Mouse (Mus musculus) liver, embryonic 13.5 days (tissue): ENCODE results near the gene Hrh2. TPM values are rescaled to one million over a fixed set of nuclear protein-coding genes. Genes with fewer than 3 reads are reported as not detected.

Experiments used
- ATAC-seq: fragments of 200-750 bp; cut with Nextera tagmentation; 2 replicates; pipeline ENCODE4 v1.8.0; 2017; ENCODE audit warnings: low read depth, mild to moderate bottlenecking, moderate number of reproducible peaks, moderate library complexity
- DNase-seq: peaks from one replicate; pipeline ENCODE4 v3.0.0; 2022
- H3K27ac ChIP-seq: fragments of 300-500 bp; sonication (generic); 2 replicates; pipeline ENCODE4 v1.5.1; 2015; ENCODE audit warnings: moderate library complexity, mild to moderate bottlenecking, inconsistent platforms
- H3K27me3 ChIP-seq: fragments of 300-500 bp; sonication (generic); 2 replicates; pipeline ENCODE4 v1.6.1; 2015; ENCODE audit warnings: mild to moderate bottlenecking, inconsistent platforms
- H3K36me3 ChIP-seq: fragments of 300-500 bp; sonication (generic); 2 replicates; pipeline ENCODE4 v1.6.1; 2015; ENCODE audit warnings: mild to moderate bottlenecking, inconsistent platforms
- H3K4me1 ChIP-seq: fragments of 300-500 bp; sonication (generic); replicated peaks from 2 replicates; pipeline ENCODE4 v1.6.1; 2015; ENCODE audit warnings: inconsistent platforms
- H3K4me2 ChIP-seq: fragments of 300-500 bp; sonication (generic); 2 replicates; pipeline ENCODE4 v1.6.1; 2015; ENCODE audit warnings: inconsistent platforms, mild to moderate bottlenecking, moderate library complexity
- H3K4me3 ChIP-seq: fragments of 300-500 bp; sonication (generic); replicated peaks from 2 replicates; pipeline ENCODE4 v1.5.1; 2015; ENCODE audit warnings: mild to moderate bottlenecking, inconsistent platforms
- H3K9ac ChIP-seq: fragments of 300-500 bp; sonication (generic); 2 replicates; pipeline ENCODE4 v1.6.1; 2015; ENCODE audit warnings: mild to moderate bottlenecking, inconsistent platforms
- H3K9me3 ChIP-seq: fragments of 300-500 bp; sonication (generic); replicated peaks from 2 replicates; pipeline ENCODE4 v1.6.1; 2016; ENCODE audit warnings: inconsistent platforms
- WGBS: fragments of 180-500 bp; shearing (Covaris S2); methylation state at CpG from one replicate; pipeline ENCODE4 v1.1.7; 2015; ENCODE audit not compliant: insufficient replicate concordance; 5-methylcytosine and 5-hydroxymethylcytosine counted together
- polyA plus RNA-seq: library from polyadenylated mRNA; unstranded; fragments of >200 nt; fragmentation: Nextera tagmentation; extraction: Ambion mirVana; gene quantifications from 2 replicates; pipeline ENCODE4 v1.2.1, GENCODE M21; 2015

The Hrh2 gene
- polyA plus RNA-seq, 1 experiment from 2014 or later, result 0.07 TPM

GRCm38 (mm10) chr13:54199000-54199399 lies 7.1 kb downstream of the Hrh2 start:
- Histone ChIP-seq H3K27me3 (no peaks in the 10 kb centered on the region), H3K4me2 (no peak overlapping the region), H3K9me3 (no peaks in the 10 kb centered on the region), H3K9ac (no peak overlapping the region), H3K27ac (no peak overlapping the region), H3K4me3 (no peak overlapping the region), H3K4me1 (no peaks in the 10 kb centered on the region), H3K36me3 (no peaks in the 10 kb centered on the region)
- ATAC-seq (no peak), DNase-seq (no peak)
- 68% methylated on average over 9 of the region's 9 CpGs for WGBS

GRCm38 (mm10) chr13:54202458-54202857 lies 10.5 kb downstream of the Hrh2 start:
- no peak for DNase-seq
- no peak overlapping the region for H3K4me3 ChIP-seq
- no peak overlapping the region for H3K9ac ChIP-seq
- H3K36me3 ChIP-seq, result no peaks in the 10 kb centered on the region
- 72% methylated on average over 8 of the region's 8 CpGs for WGBS
- no peaks in the 10 kb centered on the region for H3K4me1 ChIP-seq
- no peak overlapping the region for H3K4me2 ChIP-seq
- H3K27ac ChIP-seq, result no peak overlapping the region
- H3K27me3 ChIP-seq, result no peaks in the 10 kb centered on the region
- H3K9me3 ChIP-seq, result no peaks in the 10 kb centered on the region
- no peak for ATAC-seq

- WGBS, result 57% methylated on average over 2 of the region's 2 CpGs
- ATAC-seq (no peak), DNase-seq (no peak)
- Histone ChIP-seq H3K9ac (no peak overlapping the region), H3K4me3 (no peak overlapping the region), H3K9me3 (no peaks in the 10 kb centered on the region), H3K27ac (no peak overlapping the region), H3K4me2 (no peak overlapping the region), H3K36me3 (no peaks in the 10 kb centered on the region), H3K27me3 (no peaks in the 10 kb centered on the region), H3K4me1 (no peaks in the 10 kb centered on the region)
Measured at GRCm38 (mm10) chr13:54203419-54203818, 11.5 kb downstream of the Hrh2 start.

- Histone ChIP-seq H3K27me3 (no peaks in the 10 kb centered on the region), H3K9me3 (no peaks in the 10 kb centered on the region), H3K36me3 (no peaks in the 10 kb centered on the region), H3K27ac (no peak overlapping the region), H3K4me1 (no peaks in the 10 kb centered on the region), H3K9ac (no peak overlapping the region), H3K4me3 (no peak overlapping the region), H3K4me2 (no peak overlapping the region)
- ATAC-seq, result no peak
- no peak for DNase-seq
- 16% methylated on average over 7 of the region's 7 CpGs for WGBS
Measured at GRCm38 (mm10) chr13:54205195-54205594, 13.3 kb downstream of the Hrh2 start.

- no peak overlapping the region for H3K4me2 ChIP-seq
- no peaks in the 10 kb centered on the region for H3K27me3 ChIP-seq
- no peaks in the 10 kb centered on the region for H3K9me3 ChIP-seq
- H3K4me3 ChIP-seq, result no peak overlapping the region
- DNase-seq, result no peak
- no peak overlapping the region for H3K27ac ChIP-seq
- no peaks in the 10 kb centered on the region for H3K36me3 ChIP-seq
- 61% methylated on average over 9 of the region's 9 CpGs for WGBS
- no peak for ATAC-seq
- no peak overlapping the region for H3K9ac ChIP-seq
- H3K4me1 ChIP-seq, result no peaks in the 10 kb centered on the region
Measured at GRCm38 (mm10) chr13:54206140-54206753, 14.3 kb downstream of the Hrh2 start.

- DNase-seq (no peak), ATAC-seq (no peak)
- no peaks in the 10 kb centered on the region for H3K36me3 ChIP-seq
- no peak overlapping the region for H3K27ac ChIP-seq
- H3K9me3 ChIP-seq, result no peaks in the 10 kb centered on the region
- H3K9ac ChIP-seq, result no peak overlapping the region
- H3K4me2 ChIP-seq, result no peak overlapping the region
- 33% methylated on average over 8 of the region's 8 CpGs for WGBS
- no peaks in the 10 kb centered on the region for H3K4me1 ChIP-seq
- no peaks in the 10 kb centered on the region for H3K27me3 ChIP-seq
- H3K4me3 ChIP-seq, result no peak overlapping the region
Measured at GRCm38 (mm10) chr13:54209476-54210253, 17.7 kb downstream of the Hrh2 start.

GRCm38 (mm10) chr13:54211528-54212488 lies 19.9 kb downstream of the Hrh2 start:
- H3K4me3 ChIP-seq, result no peak overlapping the region
- no peaks in the 10 kb centered on the region for H3K9me3 ChIP-seq
- DNase-seq (no peak), ATAC-seq (no peak)
- no peak overlapping the region for H3K9ac ChIP-seq
- 45% methylated on average over 10 of the region's 10 CpGs for WGBS
- H3K27ac ChIP-seq, result no peak overlapping the region
- H3K36me3 ChIP-seq, result no peaks in the 10 kb centered on the region
- no peak overlapping the region for H3K4me2 ChIP-seq
- H3K27me3 ChIP-seq, result no peaks in the 10 kb centered on the region
- no peaks in the 10 kb centered on the region for H3K4me1 ChIP-seq

GRCm38 (mm10) chr13:54212516-54212915 lies 20.6 kb downstream of the Hrh2 start:
- DNase-seq (no peak), ATAC-seq (no peak)
- no peaks in the 10 kb centered on the region for H3K36me3 ChIP-seq
- no peaks in the 10 kb centered on the region for H3K9me3 ChIP-seq
- no peak overlapping the region for H3K9ac ChIP-seq
- H3K4me2 ChIP-seq, result no peak overlapping the region
- H3K4me1 ChIP-seq, result no peaks in the 10 kb centered on the region
- 50% methylated on average over 5 of the region's 5 CpGs for WGBS
- no peaks in the 10 kb centered on the region for H3K27me3 ChIP-seq
- H3K27ac ChIP-seq, result no peak overlapping the region
- H3K4me3 ChIP-seq, result no peak overlapping the region

GRCm38 (mm10) chr13:54215266-54215665 lies 23.3 kb downstream of the Hrh2 start:
- Histone ChIP-seq H3K9ac (no peak overlapping the region), H3K4me2 (no peak overlapping the region), H3K4me3 (no peak overlapping the region), H3K9me3 (no peaks in the 10 kb centered on the region), H3K36me3 (no peaks in the 10 kb centered on the region), H3K27ac (no peak overlapping the region), H3K27me3 (no peaks in the 10 kb centered on the region), H3K4me1 (no peaks in the 10 kb centered on the region)
- DNase-seq (no peak), ATAC-seq (no peak)
- 55% methylated on average over 5 of the region's 5 CpGs for WGBS

- H3K4me3 ChIP-seq, result no peak overlapping the region
- no peak for ATAC-seq
- no peak overlapping the region for H3K9ac ChIP-seq
- no peaks in the 10 kb centered on the region for H3K36me3 ChIP-seq
- no peak for DNase-seq
- H3K27ac ChIP-seq, result no peak overlapping the region
- H3K4me1 ChIP-seq, result no peaks in the 10 kb centered on the region
- H3K9me3 ChIP-seq, result no peaks in the 10 kb centered on the region
- no peak overlapping the region for H3K4me2 ChIP-seq
- no peaks in the 10 kb centered on the region for H3K27me3 ChIP-seq
- WGBS, result 40% methylated on average over 7 of the region's 7 CpGs
Measured at GRCm38 (mm10) chr13:54215777-54216316, 23.9 kb downstream of the Hrh2 start.

- no peak for ATAC-seq
Measured at GRCm38 (mm10) chr13:54218341-54218740, 26.4 kb downstream of the Hrh2 start.

More at GRCm38 (mm10) chr13:54218341-54218740, 26.4 kb downstream of the Hrh2 start:
- Histone ChIP-seq H3K27me3 (no peaks in the 10 kb centered on the region), H3K27ac (no peak overlapping the region), H3K36me3 (no peaks in the 10 kb centered on the region), H3K4me2 (no peak overlapping the region), H3K9me3 (no peaks in the 10 kb centered on the region), H3K4me3 (no peak overlapping the region), H3K9ac (no peak overlapping the region), H3K4me1 (no peaks in the 10 kb centered on the region)
- no peak for DNase-seq
- WGBS, result 14% methylated on average over 1 of the region's 1 CpGs
